15 mouse cellular contexts compared by ENCODE assay signal in the genomic region with DNA sequence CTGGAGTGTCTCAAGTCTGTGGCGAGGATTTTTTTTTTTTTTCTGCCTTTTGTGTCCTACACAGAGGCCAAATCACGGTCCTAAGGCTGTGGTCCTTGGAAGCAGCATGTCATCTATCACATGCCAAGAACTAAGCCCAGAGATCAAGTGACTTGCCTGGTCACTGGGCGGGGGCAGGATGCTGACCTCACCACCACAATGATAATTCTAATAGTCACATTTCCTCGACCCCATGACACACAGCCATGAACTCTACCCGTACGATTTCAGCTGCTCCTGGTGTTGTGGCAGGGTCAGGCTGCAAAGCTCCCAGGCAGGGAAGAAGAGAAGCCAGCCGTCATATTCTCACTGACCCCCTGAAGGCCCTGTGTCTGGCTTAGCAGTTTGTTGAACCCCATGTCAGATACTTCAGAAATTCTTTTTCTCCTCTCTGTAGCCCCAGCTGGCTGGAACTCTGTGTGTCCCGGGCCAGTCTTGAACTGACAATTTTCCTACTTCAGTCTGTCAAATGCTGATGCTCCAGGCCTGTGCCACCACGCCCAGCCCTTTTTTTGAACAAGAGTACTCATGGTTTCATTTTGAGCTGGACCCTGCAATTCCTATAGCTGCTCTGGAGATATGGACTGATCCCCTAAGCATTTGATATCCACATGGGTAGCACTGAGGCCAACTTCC. TPM values are rescaled to one million over a fixed set of nuclear protein-coding genes. Genes with fewer than 3 reads are reported as not detected.
DNase-seq lines count a peak whose midpoint lies in the region; ATAC-seq and TF ChIP-seq lines count a peak whose summit lies in the region.
"Had no signal": no experiment of that assay in that cellular context is flagged by ENCODE, and none has a peak within 500 bp of the region (broad histone marks: within the 10 kb centered on the region; RNA-seq: fewer than 3 reads in every experiment).

No protein-coding gene starts in this region.

- no peak for TF ChIP-seq POLR2A in cerebellum, adult 2 months (IDR thresholded peaks at IDR 0.05; ENCODE audit: borderline replicate concordance, insufficient read depth, low read length)

- H3K27ac ChIP-seq in brown adipose tissue, adult 24 weeks (replicated peaks; ENCODE audit: low read depth, low read length), result peak overlapping the region; percentile 48
- 0 out of 2 replicates have a peak overlapping the region, but pooled peaks have one; percentile 77 for H3K27ac ChIP-seq in limb, embryonic 10.5 days
- no peak overlapping the region for H3K27ac ChIP-seq in hindbrain, embryonic 14.5 days
- H3K27ac ChIP-seq in cerebellum, adult 2 months (ENCODE audit: insufficient read depth, low read length), result no peak overlapping the region
- H3K27ac ChIP-seq: lung, embryonic 15.5 days; neural tube, embryonic 13.5 days had no signal

- no peak for ATAC-seq in hindbrain, embryonic 14.5 days (ENCODE audit: low FRiP score)
- ATAC-seq: CD4-positive, CD25-positive, alpha-beta regulatory T cell, adult 4 months; hindbrain, embryonic 16.5 days had no signal

- H3K4me1 ChIP-seq in brown adipose tissue, adult 24 weeks (ENCODE audit: control insufficient read depth, insufficient read depth, insufficient read length, low read length), result no peaks in the 10 kb centered on the region
- H3K4me1 ChIP-seq in limb, embryonic 10.5 days, result peaks cover 35% of the 10 kb centered on the region
- no peaks in the 10 kb centered on the region for H3K4me1 ChIP-seq in hindbrain, embryonic 14.5 days (replicated peaks; ENCODE audit: control insufficient read depth, insufficient read depth, low read length)
- H3K4me1 ChIP-seq in cerebellum, adult 2 months (ENCODE audit: control insufficient read depth, insufficient read depth, low read length), result no peaks in the 10 kb centered on the region
- H3K4me1 ChIP-seq: neural tube, embryonic 13.5 days had no signal

- H3K4me2 ChIP-seq in hindbrain, embryonic 14.5 days (replicated peaks), result no peak overlapping the region
- H3K4me2 ChIP-seq: lung, embryonic 15.5 days; neural tube, embryonic 13.5 days had no signal

- no peak for TF ChIP-seq CTCF in cerebellum, adult 2 months (IDR thresholded peaks at IDR 0.05; ENCODE audit: borderline replicate concordance, insufficient read depth, low read depth, low read length)

- no peaks in the 10 kb centered on the region for H3K9me3 ChIP-seq in limb, embryonic 10.5 days (replicated peaks)
- H3K9me3 ChIP-seq in hindbrain, embryonic 14.5 days (ENCODE audit: control insufficient read depth, low read length), result no peaks in the 10 kb centered on the region
- H3K9me3 ChIP-seq: limb, embryonic 15.5 days; lung, embryonic 15.5 days; neural tube, embryonic 13.5 days had no signal

- no peak overlapping the region for H3K4me3 ChIP-seq in brown adipose tissue, adult 24 weeks (ENCODE audit: insufficient read depth, low read depth, low read length)
- no peak overlapping the region for H3K4me3 ChIP-seq in limb, embryonic 10.5 days
- no peak overlapping the region for H3K4me3 ChIP-seq in hindbrain, embryonic 14.5 days (replicated peaks; ENCODE audit: low read length)
- H3K4me3 ChIP-seq in cerebellum, adult 2 months (replicated peaks; ENCODE audit: insufficient read depth, low read depth, low read length), result no peak overlapping the region
- H3K4me3 ChIP-seq: heart, adult 2 months; limb, embryonic 15.5 days; lung, embryonic 15.5 days; neural tube, embryonic 13.5 days had no signal

- H3K36me3 ChIP-seq in limb, embryonic 10.5 days, result no peaks in the 10 kb centered on the region
- H3K36me3 ChIP-seq in hindbrain, embryonic 14.5 days (replicated peaks; ENCODE audit: control insufficient read depth, insufficient read depth), result no peaks in the 10 kb centered on the region
- H3K36me3 ChIP-seq: limb, embryonic 15.5 days; lung, embryonic 15.5 days; neural tube, embryonic 13.5 days had no signal

- 53% methylated on average over 9 of the region's 9 CpGs for WGBS in limb, embryonic 10.5 days
- WGBS in hindbrain, embryonic 14.5 days, result 58% methylated on average over 9 of the region's 9 CpGs
- WGBS in cerebellum, adult 2 months, result 70% methylated on average over 9 of the region's 9 CpGs

- H3K27me3 ChIP-seq in limb, embryonic 10.5 days (ENCODE audit: low read depth, poor library complexity, severe bottlenecking), result no peaks in the 10 kb centered on the region
- H3K27me3 ChIP-seq in hindbrain, embryonic 14.5 days (ENCODE audit: control insufficient read depth, insufficient read depth, low read length), result no peaks in the 10 kb centered on the region
- no peaks in the 10 kb centered on the region for H3K27me3 ChIP-seq in cerebellum, adult 2 months (ENCODE audit: control insufficient read depth, insufficient read depth, low read length)
- H3K27me3 ChIP-seq: limb, embryonic 15.5 days; lung, embryonic 15.5 days; neural tube, embryonic 13.5 days had no signal

- no peak overlapping the region for H3K9ac ChIP-seq in hindbrain, embryonic 14.5 days
- H3K9ac ChIP-seq: limb, embryonic 15.5 days; lung, embryonic 15.5 days; neural tube, embryonic 13.5 days had no signal

- DNase-seq in embryo, embryonic 10 days (ENCODE audit: low spot score), result peak; percentile 26
- DNase-seq in embryo, embryonic 9.5 days (ENCODE audit: extremely low spot score), result no peak
- peak; percentile 25 for DNase-seq in 3134 (ENCODE audit: extremely low read depth, insufficient read length, low spot score)
- no peak for DNase-seq in limb, embryonic 10.5 days (ENCODE audit: low spot score)
- no peak for DNase-seq in hindbrain, embryonic 14.5 days (ENCODE audit: low spot score)
- no peak for DNase-seq in cerebellum, adult 2 months
- no peak for DNase-seq in right cerebral cortex, adult 2 months (ENCODE audit: low spot score in 2 of 2)
- DNase-seq: midbrain, embryonic 14.5 days had no signal

RNA-seq across cellular contexts. Expression of a gene that starts 1.8 kb away (rescaled TPM):
- polyA plus RNA-seq in brown adipose tissue, adult 24 weeks (2012; ENCODE audit: insufficient read depth, insufficient read length, missing spikeins), result 6.3 and 8.9 TPM in 2 replicates
- 8.1 and 9.7 TPM in 2 replicates for polyA plus RNA-seq in limb, embryonic 10.5 days (2016; fragmentation: Nextera tagmentation; extraction: Ambion mirVana)
- 4.2 and 6.6 TPM in 2 replicates for polyA plus RNA-seq in hindbrain, embryonic 14.5 days (2014; fragmentation: Nextera tagmentation; extraction: Ambion mirVana)
- polyA plus RNA-seq in cerebellum, adult 2 months (2012; rRNA removed), result 3.0 and 3.3 TPM in 2 replicates

RNA-seq across cellular contexts. Expression of a gene that starts 48.6 kb away (rescaled TPM):
- not detected in 2 replicates for polyA plus RNA-seq in brown adipose tissue, adult 24 weeks (2012; ENCODE audit: insufficient read depth, insufficient read length, missing spikeins)
- polyA plus RNA-seq in limb, embryonic 10.5 days (2016; fragmentation: Nextera tagmentation; extraction: Ambion mirVana), result 0.21 TPM in 1 of 2 replicates, not detected in the other
- 1.3 and 1.4 TPM in 2 replicates for polyA plus RNA-seq in hindbrain, embryonic 14.5 days (2014; fragmentation: Nextera tagmentation; extraction: Ambion mirVana)
- 0.15 and 0.17 TPM in 2 replicates for polyA plus RNA-seq in cerebellum, adult 2 months (2012; rRNA removed)

Comparison
In these comparisons a context has a peak if more than half of its experiments do, and no peak if none do; other contexts are left out.
1. DNase-seq: peak in embryo, embryonic 10 days (single experiment) and 3134 (single experiment); none in embryo, embryonic 9.5 days (single experiment), limb, embryonic 10.5 days (single experiment), hindbrain, embryonic 14.5 days (single experiment), cerebellum, adult 2 months (0 of 2) and right cerebral cortex, adult 2 months (0 of 2).
2. H3K27ac ChIP-seq: peak in brown adipose tissue, adult 24 weeks (single experiment) and limb, embryonic 10.5 days (single experiment); none in hindbrain, embryonic 14.5 days (single experiment) and cerebellum, adult 2 months (single experiment).